Mouse (Mus musculus): ENCODE data around the gene Cdc5l. TPM values are rescaled to one million over a fixed set of nuclear protein-coding genes. Genes with fewer than 3 reads are reported as not detected.

Gene Cdc5l
- total and polyA plus RNA-seq, 3 experiments = 7.5 to 109 (median 78.5) TPM

DNA sequence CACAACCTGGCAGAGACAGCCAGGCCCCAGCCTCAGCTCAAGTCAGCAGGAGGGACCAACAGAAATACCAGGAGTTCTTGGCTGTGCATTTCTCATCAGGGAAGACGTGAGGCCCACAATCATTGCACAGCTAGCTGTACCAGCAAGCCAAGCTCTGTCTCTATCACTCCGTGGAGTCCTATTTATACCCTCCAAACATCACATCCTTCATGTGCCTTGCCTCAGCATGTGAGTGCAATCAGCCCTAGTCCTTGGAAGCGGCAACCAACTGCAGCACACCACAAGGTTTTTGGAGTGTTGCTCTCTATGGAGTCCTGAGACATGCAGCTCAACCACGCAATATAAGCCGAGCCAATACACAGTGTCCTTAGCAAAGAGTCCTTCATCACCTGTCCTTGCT, 43.6 kb downstream of the Cdc5l start:
- Histone ChIP-seq H3K36me3 (replicated peaks) (peaks cover 89% of the 10 kb centered on the region), H3K4me3 (ENCODE audit: low read depth, low read length) (no peak overlapping the region), H3K27me3 (ENCODE audit: insufficient read depth, low read length) (no peaks in the 10 kb centered on the region), H3K4me1 (ENCODE audit: insufficient read depth, low read depth, low read length) (0 out of 2 replicates have a peak, but pooled peaks cover 5% of the 10 kb centered on the region), H3K9me3 (replicated peaks) (no peaks in the 10 kb centered on the region)
- DNase-seq (ENCODE audit: low spot score) (no peak), ATAC-seq (ENCODE audit: extremely low read depth, insufficient number of reproducible peaks, low FRiP score, poor library complexity, severe bottlenecking) (no peak)
- TF ChIP-seq GATA2 (IDR thresholded peaks at IDR 0.05; ENCODE audit: borderline replicate concordance, low read depth, low read length) = no peak

DNA sequence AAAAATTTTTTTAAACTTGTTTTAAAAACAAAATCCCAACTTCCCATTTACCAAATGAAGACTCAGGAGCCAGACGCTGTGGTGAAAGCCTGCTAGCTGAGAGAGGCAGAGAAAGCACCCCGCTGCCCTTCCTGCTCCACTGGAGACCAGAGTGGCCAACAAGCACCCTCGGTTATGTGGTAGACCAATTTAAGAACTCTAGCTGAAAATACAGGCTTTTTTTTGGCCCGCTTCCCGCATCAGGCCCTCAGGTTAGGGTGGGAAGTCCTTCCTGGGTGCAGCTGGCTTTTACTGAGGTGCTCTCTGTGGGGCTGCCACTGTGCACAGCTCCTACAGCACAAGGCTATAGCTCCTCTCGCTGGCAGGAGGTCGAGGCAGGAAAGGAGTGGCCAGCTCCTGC, 46.6 kb downstream of the Cdc5l start:
- Histone ChIP-seq H3K4me3 (ENCODE audit: low read depth, low read length) (no peak overlapping the region), H3K27me3 (ENCODE audit: insufficient read depth, low read length) (no peaks in the 10 kb centered on the region), H3K36me3 (replicated peaks) (peaks cover 78% of the 10 kb centered on the region), H3K4me1 (ENCODE audit: insufficient read depth, low read depth, low read length) (no peaks in the 10 kb centered on the region; the same call in 1 of the 2 replicates), H3K9me3 (replicated peaks) (no peaks in the 10 kb centered on the region)
- TF ChIP-seq GATA2 (IDR thresholded peaks at IDR 0.05; ENCODE audit: borderline replicate concordance, low read depth, low read length) (no peak), CTCF (IDR thresholded peaks at IDR 0.05; ENCODE audit: low read depth, low read length) (no peak), POLR2AphosphoS5 (IDR thresholded peaks at IDR 0.05; ENCODE audit: insufficient replicate concordance, low read depth, low read length) (no peak)
- DNase-seq (ENCODE audit: low spot score) (no peak), ATAC-seq (ENCODE audit: extremely low read depth, insufficient number of reproducible peaks, low FRiP score, poor library complexity, severe bottlenecking) (no peak)

DNA sequence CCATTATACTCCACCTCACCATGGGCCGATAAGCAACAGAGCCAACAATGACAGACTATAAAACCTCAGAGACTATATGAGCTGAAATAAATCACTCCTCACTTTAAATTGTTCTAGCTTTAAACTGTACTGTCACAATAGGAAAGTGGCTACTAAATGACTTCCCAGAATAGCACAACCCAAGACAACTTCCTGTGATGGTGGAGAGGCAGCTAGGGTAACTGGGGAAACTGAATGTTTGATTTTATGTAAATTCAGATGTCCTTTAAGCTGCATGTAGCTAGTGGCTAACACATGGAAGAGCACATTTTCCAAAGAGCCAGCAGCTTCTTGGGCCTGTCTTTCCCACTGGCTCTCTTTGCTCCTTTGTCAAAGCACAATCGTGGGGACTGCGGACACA, 50.2 kb downstream of the Cdc5l start:
- Histone ChIP-seq H3K36me3 (replicated peaks) (peaks cover 47% of the 10 kb centered on the region), H3K9me3 (replicated peaks) (no peaks in the 10 kb centered on the region), H3K4me3 (ENCODE audit: low read depth, low read length) (no peak overlapping the region), H3K27me3 (ENCODE audit: insufficient read depth, low read length) (no peaks in the 10 kb centered on the region), H3K4me1 (ENCODE audit: insufficient read depth, low read depth, low read length) (no peaks in the 10 kb centered on the region; the same call in 1 of the 2 replicates)
- TF ChIP-seq TAL1 (conservative IDR thresholded peaks at IDR 0.05; ENCODE audit: low read depth, low read length) (no peak), GATA1 (IDR thresholded peaks at IDR 0.05; ENCODE audit: borderline replicate concordance, low read length) (no peak), POLR2AphosphoS5 (IDR thresholded peaks at IDR 0.05; ENCODE audit: insufficient replicate concordance, low read depth, low read length) (no peak)
- DNase-seq (ENCODE audit: low spot score) = no peak
- no peak for ATAC-seq (ENCODE audit: extremely low read depth, insufficient number of reproducible peaks, low FRiP score, poor library complexity, severe bottlenecking)

- TF ChIP-seq CTCF (IDR thresholded peaks at IDR 0.05; ENCODE audit: low read depth, low read length) (no peak), GATA2 (IDR thresholded peaks at IDR 0.05; ENCODE audit: borderline replicate concordance, low read depth, low read length) (no peak), POLR2AphosphoS5 (IDR thresholded peaks at IDR 0.05; ENCODE audit: insufficient replicate concordance, low read depth, low read length) (no peak), TAL1 (conservative IDR thresholded peaks at IDR 0.05; ENCODE audit: low read depth, low read length) (no peak), GATA1 (IDR thresholded peaks at IDR 0.05; ENCODE audit: borderline replicate concordance, low read length) (no peak)
- H3K36me3 ChIP-seq (replicated peaks) = peaks cover 13% of the 10 kb centered on the region
- no peak overlapping the region for H3K4me3 ChIP-seq (ENCODE audit: low read depth, low read length)
- no peak for ATAC-seq (ENCODE audit: extremely low read depth, insufficient number of reproducible peaks, low FRiP score, poor library complexity, severe bottlenecking)
- no peaks in the 10 kb centered on the region; the same call in 1 of the 2 replicates for H3K4me1 ChIP-seq (ENCODE audit: insufficient read depth, low read depth, low read length)
- no peaks in the 10 kb centered on the region for H3K9me3 ChIP-seq (replicated peaks)
- peaks cover 7% of the 10 kb centered on the region; the same call in 1 of the 2 replicates for H3K27me3 ChIP-seq (ENCODE audit: insufficient read depth, low read length)
- no peak for DNase-seq (ENCODE audit: low spot score)
Observed at GRCm38 (mm10) chr17:45379271-45379784, 54.2 kb downstream of the Cdc5l start.

DNA sequence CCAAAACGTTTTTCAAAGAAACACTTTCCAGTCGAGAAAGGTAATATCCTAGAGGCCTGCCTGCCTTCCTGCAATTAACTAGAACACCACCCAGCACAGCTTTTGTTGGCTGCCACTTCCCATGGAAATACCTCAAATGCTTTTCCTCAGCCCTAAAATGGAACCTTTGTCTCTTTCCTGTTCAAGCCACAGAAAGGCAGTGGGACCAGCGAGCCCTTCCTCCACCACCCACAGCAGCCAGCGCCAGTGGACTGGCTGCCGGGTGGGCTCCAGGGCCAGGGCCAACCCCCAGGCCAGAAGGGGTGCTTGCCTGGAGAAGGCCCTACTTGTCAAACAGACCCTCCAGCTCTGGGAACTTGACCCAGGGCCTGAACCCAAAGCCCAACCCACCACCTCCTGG, 56.2 kb downstream of the Cdc5l start:
- TF ChIP-seq GATA2 (IDR thresholded peaks at IDR 0.05; ENCODE audit: borderline replicate concordance, low read depth, low read length) (no peak), POLR2AphosphoS5 (IDR thresholded peaks at IDR 0.05; ENCODE audit: insufficient replicate concordance, low read depth, low read length) (no peak), GATA1 (IDR thresholded peaks at IDR 0.05; ENCODE audit: borderline replicate concordance, low read length) (no peak), TAL1 (conservative IDR thresholded peaks at IDR 0.05; ENCODE audit: low read depth, low read length) (no peak), CTCF (IDR thresholded peaks at IDR 0.05; ENCODE audit: low read depth, low read length) (no peak)
- peaks cover 2% of the 10 kb centered on the region for H3K36me3 ChIP-seq (replicated peaks)
- H3K4me1 ChIP-seq (ENCODE audit: insufficient read depth, low read depth, low read length) = no peaks in the 10 kb centered on the region
- ATAC-seq (ENCODE audit: extremely low read depth, insufficient number of reproducible peaks, low FRiP score, poor library complexity, severe bottlenecking) (no peak), DNase-seq (ENCODE audit: low spot score) (no peak)
- H3K4me3 ChIP-seq (ENCODE audit: low read depth, low read length) = no peak overlapping the region
- H3K9me3 ChIP-seq (replicated peaks) = no peaks in the 10 kb centered on the region
- H3K27me3 ChIP-seq (ENCODE audit: insufficient read depth, low read length) = peaks cover 7% of the 10 kb centered on the region; the same call in 1 of the 2 replicates

DNA sequence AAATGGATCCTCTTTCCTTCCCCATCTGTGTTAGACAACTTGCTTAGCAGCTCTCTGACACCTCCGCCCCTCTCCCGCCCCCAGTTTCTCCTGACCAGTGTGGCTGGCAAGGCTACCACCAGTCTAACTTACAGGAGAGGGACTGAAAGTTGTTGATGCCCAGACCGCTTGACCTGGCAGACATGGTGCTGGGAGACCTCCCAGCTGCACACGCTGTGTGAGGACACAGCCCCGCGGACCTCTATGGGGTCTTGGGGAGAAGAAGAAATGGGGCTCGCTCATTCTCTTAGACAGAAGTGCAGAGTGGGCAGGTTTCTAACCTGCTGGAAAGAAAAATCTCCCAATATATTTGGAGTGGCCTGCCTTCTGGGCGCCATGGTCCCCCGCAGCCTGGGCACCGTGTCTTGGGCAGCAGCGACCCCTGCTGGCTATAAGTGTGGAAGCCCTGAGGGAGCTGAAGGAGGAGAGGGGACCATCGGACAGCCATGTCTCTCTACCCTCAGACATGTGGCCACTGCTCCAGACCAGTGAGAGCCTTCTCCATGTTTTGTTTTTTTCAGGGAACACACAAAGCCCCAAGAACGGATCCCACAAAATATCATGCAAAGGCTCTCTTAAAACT, 59.4 kb downstream of the Cdc5l start:
- Histone ChIP-seq H3K4me1 (ENCODE audit: insufficient read depth, low read depth, low read length) (no peaks in the 10 kb centered on the region), H3K27me3 (ENCODE audit: insufficient read depth, low read length) (peaks cover 7% of the 10 kb centered on the region; the same call in 1 of the 2 replicates), H3K9me3 (replicated peaks) (no peaks in the 10 kb centered on the region), H3K36me3 (replicated peaks) (no peaks in the 10 kb centered on the region), H3K4me3 (ENCODE audit: low read depth, low read length) (no peak overlapping the region)
- peak; percentile 31 for DNase-seq (ENCODE audit: low spot score)
- ATAC-seq (ENCODE audit: extremely low read depth, insufficient number of reproducible peaks, low FRiP score, poor library complexity, severe bottlenecking) = no peak
- no peak for TF ChIP-seq POLR2AphosphoS5 (IDR thresholded peaks at IDR 0.05; ENCODE audit: insufficient replicate concordance, low read depth, low read length)
- no peak for TF ChIP-seq GATA1 (IDR thresholded peaks at IDR 0.05; ENCODE audit: borderline replicate concordance, low read length)
- peak; percentile 25; the same call in 1 of the 2 replicates for TF ChIP-seq CTCF (IDR thresholded peaks at IDR 0.05; ENCODE audit: low read depth, low read length)
- TF ChIP-seq GATA2 (IDR thresholded peaks at IDR 0.05; ENCODE audit: borderline replicate concordance, low read depth, low read length) = no peak
- TF ChIP-seq TAL1 (conservative IDR thresholded peaks at IDR 0.05; ENCODE audit: low read depth, low read length) = no peak
